ENCODE assay signal across 8 mouse cellular contexts in genomic region chr11:62456483-62457172, GRCm38 (mm10). TPM values are rescaled to one million over a fixed set of nuclear protein-coding genes. Genes with fewer than 3 reads are reported as not detected.
DNase-seq lines count a peak whose midpoint lies in the region; ATAC-seq lines count a peak whose summit lies in the region.

No protein-coding gene starts in this region.

- peak; percentile 36 for ATAC-seq in frontal cortex, adult (ENCODE audit: low TSS enrichment)
- peak; percentile 63 for ATAC-seq in limb, embryonic 15.5 days (ENCODE audit: insufficient number of reproducible peaks, low FRiP score, low TSS enrichment, low read depth)
- peak; percentile 83 for ATAC-seq in midbrain, embryonic 15.5 days (replicated peaks)

- peak overlapping the region; percentile 92 for H3K4me3 ChIP-seq in limb, embryonic 15.5 days
- H3K4me3 ChIP-seq in midbrain, embryonic 15.5 days: peak overlapping the region; percentile 79

- peaks cover 14% of the 10 kb centered on the region for H3K4me1 ChIP-seq in limb, embryonic 15.5 days
- peaks cover 24% of the 10 kb centered on the region for H3K4me1 ChIP-seq in midbrain, embryonic 15.5 days

- H3K9me3 ChIP-seq in limb, embryonic 15.5 days: no peaks in the 10 kb centered on the region
- H3K9me3 ChIP-seq in midbrain, embryonic 15.5 days: no peaks in the 10 kb centered on the region

- DNase-seq in urinary bladder, postnatal 14 days (ENCODE audit: low spot score): peak; percentile 31
- no peak for DNase-seq in urinary bladder, adult 2 months (ENCODE audit: low spot score)
- peak; percentile 66 for DNase-seq in cerebellum, adult 9-11 months
- peak; percentile 73 for DNase-seq in induced T-regulatory cell, adult 2 months (ENCODE audit: low read depth)
- DNase-seq in spleen, postnatal 10 days (ENCODE audit: low spot score in 2 of 2): peak; percentile 64 to 81

- WGBS in limb, embryonic 15.5 days: under 1% methylated on average over 40 of the region's 42 CpGs
- under 1% methylated on average over 42 of the region's 42 CpGs for WGBS in midbrain, embryonic 15.5 days

- no peaks in the 10 kb centered on the region for H3K27me3 ChIP-seq in limb, embryonic 15.5 days
- no peaks in the 10 kb centered on the region for H3K27me3 ChIP-seq in midbrain, embryonic 15.5 days (replicated peaks)

- peak overlapping the region; percentile 99 for H3K9ac ChIP-seq in limb, embryonic 15.5 days
- peak overlapping the region; percentile 94 for H3K9ac ChIP-seq in midbrain, embryonic 15.5 days

- 0 out of 2 replicates have a peak, but pooled peaks cover 3% of the 10 kb centered on the region for H3K36me3 ChIP-seq in limb, embryonic 15.5 days
- no peaks in the 10 kb centered on the region for H3K36me3 ChIP-seq in midbrain, embryonic 15.5 days (replicated peaks)

- H3K27ac ChIP-seq in limb, embryonic 15.5 days: peak overlapping the region; percentile 97
- peak overlapping the region; percentile 97 for H3K27ac ChIP-seq in midbrain, embryonic 15.5 days

- H3K4me2 ChIP-seq in limb, embryonic 15.5 days: peak overlapping the region; percentile 62
- H3K4me2 ChIP-seq in midbrain, embryonic 15.5 days: peak overlapping the region; percentile 87

RNA-seq across cellular contexts. Expression of gene Pigl, which starts 1.6 kb away (rescaled TPM):
- polyA plus RNA-seq in urinary bladder, adult 2 months (2012; rRNA removed): 8.7 and 9.4 TPM in 2 replicates
- polyA plus RNA-seq in limb, embryonic 15.5 days (2015; fragmentation: Nextera tagmentation; extraction: Ambion mirVana): 7.3 and 7.7 TPM in 2 replicates
- polyA plus RNA-seq in midbrain, embryonic 15.5 days (2015; fragmentation: Nextera tagmentation; extraction: Ambion mirVana): 8.0 and 8.6 TPM in 2 replicates

RNA-seq across cellular contexts. Expression of gene Ncor1, which starts 1.7 kb away (rescaled TPM):
- polyA plus RNA-seq in urinary bladder, adult 2 months (2012; rRNA removed): 76.2 and 109 TPM in 2 replicates
- 127 and 148 TPM in 2 replicates for polyA plus RNA-seq in limb, embryonic 15.5 days (2015; fragmentation: Nextera tagmentation; extraction: Ambion mirVana)
- polyA plus RNA-seq in midbrain, embryonic 15.5 days (2015; fragmentation: Nextera tagmentation; extraction: Ambion mirVana): 179 and 182 TPM in 2 replicates
